Mouse (Mus musculus): ENCODE results near the gene Vps37b.

The Vps37b gene

GRCm38 (mm10) chr5:124021701-124022100 lies 10.4 kb downstream of the Vps37b start:
- DNase-seq (ENCODE audit: low spot score), result no peak

- no peak for DNase-seq (ENCODE audit: low spot score)
These were observed 10.9 kb downstream of the Vps37b start for GRCm38 (mm10) chr5:124021148-124021547.

GRCm38 (mm10) chr5:124019348-124020216 lies 12.5 kb downstream of the Vps37b start:
- peak; percentile 65 for DNase-seq (ENCODE audit: low spot score)

- DNase-seq (ENCODE audit: low spot score), result no peak
These were observed 13.4 kb downstream of the Vps37b start for GRCm38 (mm10) chr5:124018651-124019050.

- DNase-seq (ENCODE audit: low spot score), result no peak
These were observed 14.1 kb downstream of the Vps37b start for GRCm38 (mm10) chr5:124017941-124018340.

- no peak for DNase-seq (ENCODE audit: low spot score)
These were observed 15.7 kb downstream of the Vps37b start for GRCm38 (mm10) chr5:124016291-124016821.

GRCm38 (mm10) chr5:124015727-124016126 lies 16.3 kb downstream of the Vps37b start:
- DNase-seq (ENCODE audit: low spot score), result no peak

- no peak for DNase-seq (ENCODE audit: low spot score)
These were observed 17.2 kb downstream of the Vps37b start for GRCm38 (mm10) chr5:124014791-124015251.

GRCm38 (mm10) chr5:124014180-124014579 lies 17.9 kb downstream of the Vps37b start:
- DNase-seq (ENCODE audit: low spot score), result no peak

GRCm38 (mm10) chr5:124013747-124014146 lies 18.3 kb downstream of the Vps37b start:
- no peak for DNase-seq (ENCODE audit: low spot score)

- no peak for DNase-seq (ENCODE audit: low spot score)
These were observed 19.2 kb downstream of the Vps37b start for GRCm38 (mm10) chr5:124012885-124013284.

GRCm38 (mm10) chr5:124011927-124012326 lies 20.1 kb downstream of the Vps37b start:
- DNase-seq (ENCODE audit: low spot score), result no peak

GRCm38 (mm10) chr5:124010910-124011655 lies 21.0 kb downstream of the Vps37b start:
- peak; percentile 70 for DNase-seq (ENCODE audit: low spot score)

- peak; percentile 71 for DNase-seq (ENCODE audit: low spot score)
These were observed 22.0 kb downstream of the Vps37b start for GRCm38 (mm10) chr5:124010077-124010476.

GRCm38 (mm10) chr5:124006891-124007491 lies 25.1 kb downstream of the Vps37b start:
- no peak for DNase-seq (ENCODE audit: low spot score)

- no peak for DNase-seq (ENCODE audit: low spot score)
These were observed 25.8 kb downstream of the Vps37b start for GRCm38 (mm10) chr5:124006082-124006873.

GRCm38 (mm10) chr5:124005591-124005990 lies 26.5 kb downstream of the Vps37b start:
- no peak for DNase-seq (ENCODE audit: low spot score)

GRCm38 (mm10) chr5:124005151-124005500 lies 26.9 kb downstream of the Vps37b start:
- no peak for DNase-seq (ENCODE audit: low spot score)

GRCm38 (mm10) chr5:124004356-124005150 lies 27.5 kb downstream of the Vps37b start:
- DNase-seq (ENCODE audit: low spot score), result no peak

GRCm38 (mm10) chr5:124003375-124003774 lies 28.7 kb downstream of the Vps37b start:
- DNase-seq (ENCODE audit: low spot score), result no peak

GRCm38 (mm10) chr5:124002876-124003275 lies 29.2 kb downstream of the Vps37b start:
- DNase-seq (ENCODE audit: low spot score), result no peak
